Mouse (Mus musculus) cerebellum, adult 8-10 months (tissue): ENCODE results near the gene Tmem265.

Source experiments
- DNase-seq: peaks from one replicate; pipeline ENCODE4 v3.0.0; 2022

The Tmem265 gene

GRCm38 (mm10) chr7:127588901-127589300 lies 27.7 kb downstream of the Tmem265 start:
- no peak for DNase-seq

DNA sequence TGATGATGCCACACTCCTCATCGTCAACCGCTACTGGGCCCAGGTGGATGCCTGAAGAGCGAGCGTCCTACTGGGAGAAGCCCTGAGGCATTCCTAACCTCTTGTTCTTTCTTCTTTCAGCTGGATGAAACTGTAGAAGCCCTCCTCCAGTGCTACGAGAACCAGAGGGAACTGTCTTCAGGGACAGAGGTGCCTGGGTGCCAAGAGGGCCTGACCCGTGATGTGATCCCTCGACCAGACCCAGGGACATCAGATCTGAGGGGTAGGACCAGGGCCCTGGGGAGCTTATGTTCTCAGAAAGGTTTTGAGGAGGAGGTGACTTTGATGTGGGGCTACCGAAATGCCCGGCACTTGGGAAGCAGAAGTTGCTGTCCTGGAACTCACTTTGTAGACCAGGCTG lies 28.4 kb downstream of the Tmem265 start:
- DNase-seq, result no peak

DNA sequence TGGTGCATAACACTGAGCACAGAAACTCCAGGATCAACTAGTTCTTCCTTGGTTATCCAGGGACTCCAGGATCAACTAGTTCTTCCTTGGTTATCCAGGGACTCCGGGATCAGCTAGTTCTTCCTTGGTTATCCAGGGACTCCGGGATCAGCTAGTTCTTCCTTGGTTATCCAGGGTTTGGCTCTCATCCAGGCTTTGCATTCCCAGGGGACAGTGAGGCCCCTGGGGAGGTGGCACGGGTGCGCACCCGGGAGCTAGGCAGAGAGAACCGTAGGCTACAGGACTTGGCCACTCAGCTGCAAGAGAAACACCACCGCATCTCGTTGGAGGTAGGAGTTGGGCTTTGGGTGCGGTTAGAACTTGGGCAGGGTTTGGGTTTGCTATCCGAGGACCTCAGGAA lies 29.9 kb downstream of the Tmem265 start:
- DNase-seq, result no peak

DNA sequence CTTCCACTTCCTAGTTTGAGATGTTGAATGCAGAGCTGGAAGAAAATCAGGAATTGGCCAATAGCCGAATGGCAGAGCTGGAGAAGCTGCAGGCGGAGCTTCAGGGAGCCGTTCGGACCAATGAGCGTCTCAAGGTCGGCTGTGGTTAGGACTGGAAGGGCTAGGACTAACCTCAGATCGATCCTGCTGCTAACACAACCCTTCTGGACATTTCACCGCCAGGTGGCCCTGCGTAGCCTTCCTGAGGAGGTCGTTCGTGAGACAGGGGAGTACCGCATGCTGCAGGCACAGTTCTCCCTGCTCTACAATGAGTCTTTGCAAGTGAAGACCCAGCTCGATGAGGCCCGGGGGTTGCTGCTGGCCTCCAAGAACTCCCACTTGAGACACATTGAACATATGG lies 31.4 kb downstream of the Tmem265 start:
- no peak for DNase-seq

GRCm38 (mm10) chr7:127596747-127597146 lies 35.6 kb downstream of the Tmem265 start:
- no peak for DNase-seq

DNA sequence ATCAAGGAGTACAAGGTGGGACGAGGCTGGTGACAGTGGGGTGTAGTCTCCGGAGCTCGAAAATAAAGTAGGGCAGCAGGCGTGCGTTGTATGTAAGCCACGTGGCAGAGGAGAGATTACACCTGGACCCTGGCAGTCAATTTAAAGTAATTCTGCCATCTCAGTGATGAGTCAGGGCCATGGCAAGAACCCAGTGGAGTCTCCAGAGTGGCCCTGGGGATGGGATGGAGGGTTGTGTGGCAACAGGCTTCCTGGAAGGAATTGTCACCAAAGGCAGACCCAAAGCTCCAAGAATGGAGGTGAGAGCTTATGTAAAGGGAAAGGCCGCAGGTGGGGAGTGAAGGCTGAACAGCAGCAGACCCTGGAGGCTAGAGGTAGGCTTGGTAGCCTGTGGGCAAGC lies 39.4 kb downstream of the Tmem265 start:
- DNase-seq, result no peak

DNA sequence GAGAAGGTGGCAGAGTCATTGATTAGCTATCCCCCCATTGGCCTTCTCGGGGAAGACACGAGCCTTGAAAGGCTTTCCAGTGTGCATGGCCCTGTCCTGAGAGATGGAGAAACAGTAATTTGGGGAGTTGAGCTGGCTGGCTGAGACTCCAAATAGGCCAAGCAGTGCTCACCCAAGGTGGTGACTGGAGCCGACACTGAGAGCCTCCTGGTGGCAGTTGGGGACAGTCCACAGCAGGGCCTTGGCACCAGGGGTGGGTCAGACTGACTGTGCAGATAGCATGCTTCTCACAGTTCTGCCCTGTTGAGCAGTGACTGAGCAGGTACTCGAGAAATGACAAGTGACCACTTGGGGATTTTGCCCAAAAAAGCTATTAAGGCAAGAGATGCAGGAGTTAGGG lies 40.5 kb downstream of the Tmem265 start:
- no peak for DNase-seq

DNA sequence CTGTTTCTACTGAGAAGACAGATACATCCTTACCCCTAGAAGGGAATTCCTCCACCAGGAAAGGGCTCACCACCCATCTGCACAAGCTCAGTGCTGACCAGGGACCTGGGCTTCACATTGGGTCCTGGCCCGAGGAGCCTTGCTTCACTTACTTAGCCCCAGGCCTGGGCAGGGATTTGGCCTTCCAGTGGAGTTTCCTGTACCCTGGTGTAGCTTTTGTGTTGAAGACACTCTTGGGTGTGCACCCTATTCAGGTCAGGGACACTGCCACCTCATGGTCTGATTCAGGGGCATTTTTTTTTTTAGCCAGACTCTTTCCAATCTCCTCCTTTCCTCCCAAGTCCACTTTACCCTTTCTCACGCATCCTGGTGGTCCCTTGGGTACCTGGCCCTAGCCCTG lies 41.7 kb downstream of the Tmem265 start:
- DNase-seq, result no peak

DNA sequence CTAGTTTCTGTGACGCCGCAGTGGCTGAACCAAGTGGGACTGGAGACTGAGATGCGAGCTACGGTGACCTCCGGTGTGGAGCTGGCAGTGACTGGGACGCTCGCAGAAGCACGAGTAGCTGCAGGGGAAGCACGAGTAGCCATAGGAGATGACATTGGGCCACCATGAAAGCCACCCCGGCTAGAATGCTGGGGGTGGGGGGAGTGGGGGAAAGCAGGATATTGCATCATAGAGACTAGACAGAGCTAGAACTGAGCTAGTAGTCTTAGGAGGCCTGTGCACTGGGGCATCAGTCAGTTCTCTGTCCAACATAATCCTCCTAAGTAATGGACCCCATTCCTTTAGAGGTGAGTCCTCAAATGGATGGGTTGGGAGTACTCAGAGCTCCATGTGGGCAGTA lies 43.1 kb downstream of the Tmem265 start:
- DNase-seq, result no peak

GRCm38 (mm10) chr7:127607150-127607549 lies 46.0 kb downstream of the Tmem265 start:
- DNase-seq, result no peak

- no peak for DNase-seq
These were observed 49.8 kb downstream of the Tmem265 start for GRCm38 (mm10) chr7:127611011-127611410.

DNA sequence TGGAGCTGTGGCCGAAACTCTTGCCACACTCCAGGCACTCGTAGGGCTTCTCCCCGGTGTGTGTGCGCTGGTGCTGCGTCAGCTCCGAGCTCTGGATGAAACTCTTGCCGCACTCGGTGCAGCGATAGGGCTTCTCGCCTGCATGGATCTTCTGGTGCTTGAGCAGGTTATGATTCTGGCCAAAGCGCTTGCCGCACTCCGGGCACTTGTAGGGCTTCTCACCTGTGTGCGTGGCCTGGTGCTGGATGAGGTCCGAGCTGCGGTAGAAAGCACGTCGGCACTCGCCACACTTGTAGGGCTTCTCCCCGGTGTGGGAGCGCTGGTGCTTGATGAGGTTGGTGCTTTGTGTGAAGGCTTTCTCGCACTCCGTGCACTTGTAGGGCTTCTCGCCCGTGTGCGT lies 50.4 kb downstream of the Tmem265 start:
- DNase-seq, result no peak

DNA sequence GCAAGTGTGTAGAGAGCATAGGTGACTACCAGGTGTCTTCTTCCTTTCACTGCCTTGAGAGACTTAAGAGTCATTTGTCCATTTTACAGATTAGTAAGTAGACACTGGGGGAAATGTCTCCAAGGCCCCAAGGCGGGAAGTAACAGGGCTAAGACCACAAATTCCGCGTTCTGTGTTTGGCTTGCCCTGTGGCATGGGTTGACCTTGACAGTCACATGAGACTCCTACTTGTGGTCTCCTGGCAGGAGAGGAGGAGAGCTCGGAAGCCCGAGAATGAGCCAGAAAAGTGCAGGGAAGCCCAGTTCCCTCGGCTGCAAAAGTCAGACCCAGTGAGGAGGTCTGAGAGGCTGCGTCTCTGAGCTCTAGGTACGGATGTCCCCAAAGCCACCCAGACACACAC lies 52.3 kb downstream of the Tmem265 start:
- DNase-seq, result no peak

DNA sequence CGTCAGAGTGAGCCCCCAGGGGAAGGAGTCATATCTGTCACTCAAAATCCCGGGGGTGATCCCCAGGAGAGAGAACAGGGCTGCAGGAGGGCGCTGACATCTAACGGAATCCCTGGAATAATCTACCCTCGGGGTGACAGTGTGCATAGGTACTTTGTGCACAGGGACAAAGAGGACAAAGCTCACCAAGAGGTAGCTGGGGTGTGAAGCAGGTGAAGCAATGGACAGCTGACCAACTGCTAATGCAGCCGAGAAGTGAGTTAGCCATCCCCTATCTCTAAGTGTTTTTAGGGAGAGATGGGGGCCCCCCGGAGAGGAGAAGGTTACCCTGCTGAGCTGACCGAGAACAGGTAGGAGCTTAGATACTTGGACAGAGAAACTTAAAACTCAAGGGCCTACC lies 52.9 kb downstream of the Tmem265 start:
- no peak for DNase-seq

DNA sequence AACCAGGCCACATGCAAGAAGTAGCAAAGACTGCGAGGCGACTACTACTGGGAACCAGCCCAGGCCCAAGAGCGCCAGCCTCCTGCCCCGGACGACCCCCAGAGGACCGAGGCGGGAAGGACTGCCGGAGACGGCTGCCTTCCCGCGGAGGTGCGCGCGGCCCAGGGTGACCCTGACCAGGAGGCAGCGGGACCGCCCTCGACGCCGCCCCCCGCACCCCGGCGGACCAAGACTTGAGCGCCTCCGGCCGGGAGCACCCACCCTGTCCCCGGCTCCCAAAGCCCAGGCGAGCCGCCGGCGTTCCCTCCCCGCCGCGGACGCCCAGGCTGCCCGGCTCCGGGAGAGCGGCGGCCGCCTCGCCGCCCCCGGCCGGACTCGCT lies 53.3 kb downstream of the Tmem265 start:
- DNase-seq, result no peak

- peak; percentile 76 for DNase-seq
These were observed 54.0 kb downstream of the Tmem265 start, which contains the start of gene Zfp629 for GRCm38 (mm10) chr7:127614891-127615843. Zfp629 (minus strand) TSS chr7:127615797.

- peak; percentile 5 for DNase-seq
These were observed 55.1 kb downstream of the Tmem265 start for GRCm38 (mm10) chr7:127616336-127616735.
